Mouse (Mus musculus): Measurements from ENCODE around the gene Krt24. TPM values are rescaled to one million over a fixed set of nuclear protein-coding genes. Genes with fewer than 3 reads are reported as not detected.
"Not testable (repeated sequence)": the region's sequence is repeated elsewhere in the genome, so short reads cannot be mapped to it uniquely, and the experiment has no call there.

Gene Krt24
- polyA plus RNA-seq, 1 experiment from 2014 or later, result not detected

GRCm38 (mm10) chr11:99250666-99251065, 34.4 kb downstream of the Krt24 start:
- no peaks in the 10 kb centered on the region for H3K4me1 ChIP-seq
- no peaks in the 10 kb centered on the region for H3K27me3 ChIP-seq
- no peak overlapping the region for H3K4me2 ChIP-seq
- no peaks in the 10 kb centered on the region for H3K36me3 ChIP-seq
- H3K27ac ChIP-seq, result no peak overlapping the region
- no peak overlapping the region for H3K9ac ChIP-seq
- no peaks in the 10 kb centered on the region for H3K9me3 ChIP-seq
- 34% methylated on average over 3 of the region's 3 CpGs for WGBS
- H3K4me3 ChIP-seq, result no peak overlapping the region
- no peak for ATAC-seq (ENCODE audit: borderline replicate concordance, extremely low read depth, low FRiP score, low TSS enrichment)

GRCm38 (mm10) chr11:99250241-99250640, 34.8 kb downstream of the Krt24 start:
- Histone ChIP-seq H3K9me3 (no peaks in the 10 kb centered on the region), H3K4me3 (no peak overlapping the region), H3K27ac (no peak overlapping the region), H3K36me3 (no peaks in the 10 kb centered on the region), H3K27me3 (no peaks in the 10 kb centered on the region), H3K9ac (no peak overlapping the region), H3K4me2 (no peak overlapping the region), H3K4me1 (no peaks in the 10 kb centered on the region)
- WGBS, result 40% methylated on average over 5 of the region's 5 CpGs
- ATAC-seq (ENCODE audit: borderline replicate concordance, extremely low read depth, low FRiP score, low TSS enrichment), result no peak

GRCm38 (mm10) chr11:99249115-99249514, 35.9 kb downstream of the Krt24 start:
- Histone ChIP-seq H3K4me1 (peaks cover under 1% of the 10 kb centered on the region; the same call in 1 of the 2 replicates), H3K9me3 (no peaks in the 10 kb centered on the region), H3K27me3 (no peaks in the 10 kb centered on the region), H3K9ac (no peak overlapping the region), H3K36me3 (no peaks in the 10 kb centered on the region), H3K4me2 (no peak overlapping the region), H3K4me3 (no peak overlapping the region), H3K27ac (no peak overlapping the region)
- no peak for ATAC-seq (ENCODE audit: borderline replicate concordance, extremely low read depth, low FRiP score, low TSS enrichment)
- WGBS, result 60% methylated on average over 4 of the region's 4 CpGs

GRCm38 (mm10) chr11:99247916-99248315, 37.1 kb downstream of the Krt24 start:
- ATAC-seq (ENCODE audit: borderline replicate concordance, extremely low read depth, low FRiP score, low TSS enrichment), result no peak
- Histone ChIP-seq H3K4me2 (no peak overlapping the region), H3K4me1 (peaks cover 6% of the 10 kb centered on the region; the same call in 1 of the 2 replicates), H3K27ac (no peak overlapping the region), H3K36me3 (no peaks in the 10 kb centered on the region), H3K27me3 (no peaks in the 10 kb centered on the region), H3K4me3 (no peak overlapping the region), H3K9me3 (no peaks in the 10 kb centered on the region), H3K9ac (no peak overlapping the region)
- WGBS, result 91% methylated on average over 4 of the region's 4 CpGs

GRCm38 (mm10) chr11:99244519-99244918, 40.5 kb downstream of the Krt24 start:
- H3K4me1 ChIP-seq; H3K4me2 ChIP-seq; H3K9ac ChIP-seq; H3K4me3 ChIP-seq; H3K36me3 ChIP-seq; H3K9me3 ChIP-seq; ATAC-seq (ENCODE audit: borderline replicate concordance, extremely low read depth, low FRiP score, low TSS enrichment); H3K27me3 ChIP-seq; H3K27ac ChIP-seq: not testable (repeated sequence)
- 48% methylated on average over 3 of the region's 3 CpGs for WGBS

GRCm38 (mm10) chr11:99243820-99244374, 41.2 kb downstream of the Krt24 start, which contains the start of gene Krt222:
Krt222 (minus strand) TSS chr11:99244085.
- Histone ChIP-seq H3K9me3 (no peaks in the 10 kb centered on the region), H3K36me3 (no peaks in the 10 kb centered on the region), H3K4me3 (peak within 1 kb of the TSS; percentile 15; the same call in 1 of the 2 replicates), H3K9ac (no peak within 1 kb of the TSS), H3K4me2 (peak within 1 kb of the TSS; percentile 43), H3K27ac (no peak within 1 kb of the TSS), H3K4me1 (peaks cover 6% of the 10 kb centered on the region; the same call in 1 of the 2 replicates), H3K27me3 (no peaks in the 10 kb centered on the region)
- no peak for ATAC-seq (ENCODE audit: borderline replicate concordance, extremely low read depth, low FRiP score, low TSS enrichment)
- 4% methylated on average over 17 of the region's 17 CpGs for WGBS

- no peaks in the 10 kb centered on the region for H3K36me3 ChIP-seq
- no peak overlapping the region for H3K27ac ChIP-seq
- peaks cover 6% of the 10 kb centered on the region; the same call in 1 of the 2 replicates for H3K4me1 ChIP-seq
- no peak for ATAC-seq (ENCODE audit: borderline replicate concordance, extremely low read depth, low FRiP score, low TSS enrichment)
- WGBS, result 43% methylated on average over 3 of the region's 3 CpGs
- no peaks in the 10 kb centered on the region for H3K9me3 ChIP-seq
- peak overlapping the region; percentile 43 for H3K4me2 ChIP-seq
- peak overlapping the region; percentile 15; the same call in 1 of the 2 replicates for H3K4me3 ChIP-seq
- H3K27me3 ChIP-seq, result no peaks in the 10 kb centered on the region
- H3K9ac ChIP-seq, result no peak overlapping the region
Measured at GRCm38 (mm10) chr11:99243200-99243819, 41.8 kb downstream of the Krt24 start.

GRCm38 (mm10) chr11:99242056-99242455, 43.0 kb downstream of the Krt24 start:
- 67% methylated on average over 5 of the region's 5 CpGs for WGBS
- no peaks in the 10 kb centered on the region for H3K27me3 ChIP-seq
- peaks cover 6% of the 10 kb centered on the region; the same call in 1 of the 2 replicates for H3K4me1 ChIP-seq
- H3K9me3 ChIP-seq, result no peaks in the 10 kb centered on the region
- H3K27ac ChIP-seq, result no peak overlapping the region
- no peaks in the 10 kb centered on the region for H3K36me3 ChIP-seq
- H3K4me3 ChIP-seq, result no peak overlapping the region
- ATAC-seq (ENCODE audit: borderline replicate concordance, extremely low read depth, low FRiP score, low TSS enrichment), result no peak
- H3K4me2 ChIP-seq, result no peak overlapping the region
- H3K9ac ChIP-seq, result no peak overlapping the region

- Histone ChIP-seq H3K36me3 (no peaks in the 10 kb centered on the region), H3K4me2 (no peak overlapping the region), H3K27ac (no peak overlapping the region), H3K4me1 (no peaks in the 10 kb centered on the region), H3K27me3 (no peaks in the 10 kb centered on the region), H3K9ac (no peak overlapping the region), H3K4me3 (no peak overlapping the region), H3K9me3 (no peaks in the 10 kb centered on the region)
- no peak for ATAC-seq (ENCODE audit: borderline replicate concordance, extremely low read depth, low FRiP score, low TSS enrichment)
- 39% methylated on average over 14 of the region's 14 CpGs for WGBS
Measured at GRCm38 (mm10) chr11:99238468-99238867, 46.6 kb downstream of the Krt24 start.

- WGBS, result 17% methylated on average over 15 of the region's 15 CpGs
- H3K4me3 ChIP-seq, result peak overlapping the region; percentile 81
- peak overlapping the region; percentile 99 for H3K9ac ChIP-seq
- no peak; the same call in 1 of the 2 replicates for ATAC-seq (ENCODE audit: borderline replicate concordance, extremely low read depth, low FRiP score, low TSS enrichment)
- H3K27me3 ChIP-seq, result no peaks in the 10 kb centered on the region
- no peaks in the 10 kb centered on the region for H3K9me3 ChIP-seq
- peak overlapping the region; percentile 64 for H3K4me2 ChIP-seq
- H3K4me1 ChIP-seq, result peaks cover 26% of the 10 kb centered on the region
- peak overlapping the region; percentile 99 for H3K27ac ChIP-seq
- H3K36me3 ChIP-seq, result peaks cover 15% of the 10 kb centered on the region
Measured at GRCm38 (mm10) chr11:99231049-99231816, 53.8 kb downstream of the Krt24 start.

GRCm38 (mm10) chr11:99230261-99231048, 54.6 kb downstream of the Krt24 start, which contains the start of gene Smarce1:
Smarce1 (minus strand) TSS chr11:99231017.
- peak within 1 kb of the TSS; percentile 81 for H3K4me3 ChIP-seq
- H3K27me3 ChIP-seq, result no peaks in the 10 kb centered on the region
- under 1% methylated on average over 84 of the region's 87 CpGs for WGBS
- peak within 1 kb of the TSS; percentile 99 for H3K27ac ChIP-seq
- no peaks in the 10 kb centered on the region for H3K9me3 ChIP-seq
- peak within 1 kb of the TSS; percentile 64 for H3K4me2 ChIP-seq
- H3K4me1 ChIP-seq, result peaks cover 26% of the 10 kb centered on the region
- H3K36me3 ChIP-seq, result peaks cover 21% of the 10 kb centered on the region
- peak; percentile 87 for ATAC-seq (ENCODE audit: borderline replicate concordance, extremely low read depth, low FRiP score, low TSS enrichment)
- peak within 1 kb of the TSS; percentile 99 for H3K9ac ChIP-seq

All from lung, embryonic 15.5 days (tissue).